Mouse (Mus musculus) embryo, embryonic 11.5 days (tissue): ENCODE measurements around the gene Defa2.
"Not testable (repeated sequence)": the region's sequence is repeated elsewhere in the genome, so short reads cannot be mapped to it uniquely, and the experiment has no call there.

Experiments
- DNase-seq: peaks from one replicate; pipeline ENCODE4 v3.0.0-alpha.2; 2012; ENCODE audit warnings: low read depth, low spot score

Defa2 gene

GRCm38 (mm10) chr8:21378215-21378614, at the start of gene Defa2:
Defa2 (plus strand) TSS chr8:21378515.
- DNase-seq: not testable (repeated sequence)

DNA sequence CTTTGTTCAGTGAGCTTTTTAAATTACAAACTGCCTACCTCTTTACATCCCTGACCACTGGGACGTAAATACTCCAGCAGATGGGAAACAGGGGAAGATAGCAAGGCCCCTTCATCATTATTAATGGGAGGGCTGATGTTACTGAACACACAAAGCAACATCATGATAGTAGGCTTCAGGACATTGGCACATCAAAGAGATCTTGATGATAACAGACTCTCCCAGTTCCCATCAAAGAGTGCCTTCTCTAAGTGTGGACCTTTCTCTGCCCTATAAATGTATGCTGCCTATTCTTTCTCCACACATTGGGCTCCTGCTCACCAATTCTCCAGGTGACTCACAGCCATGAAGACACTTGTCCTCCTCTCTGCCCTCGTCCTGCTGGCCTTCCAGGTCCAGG, 13.2 kb downstream of the Defa2 start, which contains the start of gene Defa33:
TSS of gene Defa33 (plus strand) at position 301 of the 400 bp plus-strand sequence.
- not testable (repeated sequence) for DNase-seq

DNA sequence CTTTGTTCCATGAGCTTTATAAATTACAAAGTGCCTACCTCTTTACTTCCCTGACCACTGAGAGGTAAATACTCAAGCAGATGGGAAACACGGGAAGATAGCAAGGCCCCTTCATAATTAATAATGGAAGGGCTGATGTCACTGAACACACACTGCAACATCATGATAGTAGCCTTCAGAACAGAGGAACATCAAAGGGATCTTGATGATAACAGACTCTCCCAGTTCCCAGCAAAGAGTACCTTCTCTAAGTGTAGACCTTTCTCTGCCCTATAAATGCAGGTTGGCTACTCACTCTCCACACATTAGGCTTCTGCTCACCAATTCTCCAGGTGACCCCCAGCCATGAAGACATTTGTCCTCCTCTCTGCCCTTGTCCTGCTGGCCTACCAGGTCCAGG, 48.8 kb downstream of the Defa2 start, which contains the start of gene Defa36:
TSS of gene Defa36 (plus strand) at position 301 of the 400 bp plus-strand sequence.
- DNase-seq: not testable (repeated sequence)
